Mouse (Mus musculus) heart, adult 11 months (tissue): ENCODE data around the gene Ccdc22.
A peak's percentile ranks its signal among the peaks of the same experiment; 100 is the strongest.

Experiments
- DNase-seq: peaks from one replicate; pipeline ENCODE4 v3.0.0; 2022

Ccdc22 gene

GRCm38 (mm10) chrX:7573176-7574086 is 31.9 kb downstream of the Ccdc22 start, which contains the start of gene Foxp3:
Gene Foxp3, plus strand, starts transcription at chrX:7573644.
- DNase-seq: peak; percentile 73

DNA sequence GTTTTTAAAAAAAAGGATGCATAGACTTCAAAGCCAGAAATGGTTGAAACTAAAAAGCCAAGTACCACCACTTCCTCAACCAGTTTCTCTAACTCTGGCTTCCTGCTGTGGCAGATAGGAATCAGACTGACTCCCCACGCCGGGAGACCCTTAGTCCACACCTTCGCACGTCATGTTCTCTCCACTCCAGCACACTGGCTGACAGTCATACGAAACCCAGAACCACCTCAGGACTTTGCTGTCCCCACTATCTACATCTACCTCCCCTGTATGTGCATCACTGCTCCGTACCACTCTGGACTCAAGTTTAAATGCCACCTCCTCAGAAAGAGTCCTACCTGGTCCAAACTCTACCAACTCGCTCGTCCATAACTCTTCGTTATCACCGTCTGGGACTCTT is 32.9 kb downstream of the Ccdc22 start:
- DNase-seq: peak; percentile 51

DNA sequence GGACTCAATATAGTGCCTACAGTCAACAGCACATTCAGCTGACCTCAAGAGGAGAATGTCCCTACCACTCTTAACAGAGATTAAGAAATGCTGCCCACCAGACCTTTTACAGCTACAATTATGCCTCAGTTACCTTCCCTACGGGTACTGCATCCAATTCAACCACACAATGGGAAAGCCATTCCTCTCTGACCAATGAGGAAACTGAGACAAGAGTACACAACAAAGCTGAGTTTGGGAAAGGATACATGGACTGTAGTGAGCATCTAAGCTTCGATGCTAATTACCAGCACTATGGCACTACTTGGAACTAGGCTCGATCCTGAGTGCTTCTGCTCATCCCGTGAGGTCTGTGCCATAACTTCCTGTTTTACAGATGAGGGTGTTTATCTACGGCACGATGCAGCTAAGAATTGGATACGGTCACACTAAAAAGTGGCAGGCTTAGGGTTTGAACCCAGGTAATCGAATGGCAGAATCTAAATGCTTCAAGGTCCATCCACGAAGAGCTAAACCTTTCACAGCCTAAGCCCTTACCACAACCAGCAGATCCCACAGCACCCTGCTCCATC is 33.7 kb downstream of the Ccdc22 start:
- peak; percentile 34 for DNase-seq

DNA sequence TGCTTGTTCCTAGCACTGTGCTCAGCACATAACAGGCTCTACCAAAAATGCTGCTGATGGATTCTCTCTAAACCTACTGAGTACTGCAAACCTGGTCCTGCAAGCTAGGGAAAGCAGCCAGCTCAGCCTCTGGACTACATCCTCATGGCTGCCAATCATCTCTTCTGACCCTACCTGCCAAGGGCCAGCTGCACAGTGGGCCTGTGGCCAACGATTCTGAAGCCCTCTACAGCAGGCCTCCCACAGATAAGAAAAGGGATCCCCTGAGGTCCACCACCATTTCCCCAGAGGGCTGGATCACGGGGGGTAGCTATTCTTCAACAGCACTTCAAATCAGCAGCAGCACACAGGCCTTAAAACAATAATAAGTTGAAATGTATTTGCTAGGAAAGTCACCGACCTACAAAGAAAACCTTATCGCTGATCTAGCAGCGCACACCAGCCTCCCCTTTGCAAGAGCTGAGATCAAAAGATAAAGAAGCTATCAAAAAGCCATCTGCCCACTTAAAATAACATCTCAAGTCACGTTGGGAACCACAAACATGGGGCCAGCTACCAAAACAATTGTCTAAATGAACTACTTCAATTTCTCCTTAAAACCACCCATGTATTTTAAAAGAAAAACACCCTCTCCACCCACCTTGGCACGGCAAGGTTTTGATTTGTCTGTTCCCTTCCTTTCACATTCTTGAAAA is 34.7 kb downstream of the Ccdc22 start:
- DNase-seq: peak; percentile 89

DNA sequence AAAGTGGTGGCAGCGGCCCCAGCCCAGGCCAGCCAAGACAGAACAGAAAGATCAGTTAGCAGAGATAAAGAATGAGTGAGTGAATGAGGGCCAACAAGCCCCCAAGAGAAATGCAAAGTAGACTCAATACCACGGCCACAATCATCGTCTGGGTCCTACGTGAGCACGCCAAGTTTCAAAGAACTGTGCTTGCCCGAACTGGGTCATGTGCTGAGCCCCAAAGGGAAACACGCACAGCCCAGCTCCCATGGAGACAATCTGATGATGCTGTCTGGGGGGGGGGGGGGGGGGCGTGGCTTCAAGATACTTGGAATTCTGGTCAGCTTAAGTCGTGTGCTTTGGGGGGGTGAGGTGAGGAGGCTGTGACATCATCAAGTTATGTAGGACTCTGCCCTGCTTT is 37.8 kb downstream of the Ccdc22 start:
- peak; percentile 79 for DNase-seq

GRCm38 (mm10) chrX:7566352-7566751 is 39.0 kb downstream of the Ccdc22 start:
- peak; percentile 50 for DNase-seq

- DNase-seq: peak; percentile 75
Measured at GRCm38 (mm10) chrX:7563076-7563475, 42.2 kb downstream of the Ccdc22 start.

DNA sequence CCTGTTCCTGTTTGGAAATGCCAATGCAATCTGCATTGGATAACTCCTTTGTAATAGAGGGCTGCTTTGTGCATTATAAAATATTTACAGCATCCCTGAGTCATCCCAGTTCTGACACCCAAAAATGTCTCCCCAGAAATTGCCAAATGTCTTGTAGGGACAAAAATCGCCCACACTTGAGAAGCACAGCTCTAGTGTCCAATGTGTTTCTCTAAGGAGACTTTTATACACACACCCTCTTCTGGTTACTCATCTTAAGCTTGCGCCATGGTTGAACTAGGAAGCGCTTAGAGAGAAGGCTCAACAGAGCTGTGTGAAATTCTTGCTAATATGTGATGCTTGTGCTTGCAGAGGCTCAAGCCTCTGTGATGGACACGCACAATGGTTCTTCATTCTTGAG is 51.8 kb downstream of the Ccdc22 start:
- no peak for DNase-seq
